Mouse (Mus musculus) liver, embryonic 13.5 days (tissue): ENCODE measurements around the gene Ctsf. TPM values are rescaled to one million over a fixed set of nuclear protein-coding genes. Genes with fewer than 3 reads are reported as not detected.
A peak's percentile ranks its signal among the peaks of the same experiment; 100 is the strongest.
"Not testable (repeated sequence)": the region's sequence is repeated elsewhere in the genome, so short reads cannot be mapped to it uniquely, and the experiment has no call there.

Experiments used
- ATAC-seq: fragments of 200-750 bp; cut with Nextera tagmentation; 2 replicates; pipeline ENCODE4 v1.8.0; 2017; ENCODE audit warnings: low read depth, mild to moderate bottlenecking, moderate number of reproducible peaks, moderate library complexity
- DNase-seq: peaks from one replicate; pipeline ENCODE4 v3.0.0; 2022
- H3K27ac ChIP-seq: fragments of 300-500 bp; sonication (generic); 2 replicates; pipeline ENCODE4 v1.5.1; 2015; ENCODE audit warnings: moderate library complexity, mild to moderate bottlenecking, inconsistent platforms
- H3K27me3 ChIP-seq: fragments of 300-500 bp; sonication (generic); 2 replicates; pipeline ENCODE4 v1.6.1; 2015; ENCODE audit warnings: mild to moderate bottlenecking, inconsistent platforms
- H3K36me3 ChIP-seq: fragments of 300-500 bp; sonication (generic); 2 replicates; pipeline ENCODE4 v1.6.1; 2015; ENCODE audit warnings: mild to moderate bottlenecking, inconsistent platforms
- H3K4me1 ChIP-seq: fragments of 300-500 bp; sonication (generic); replicated peaks from 2 replicates; pipeline ENCODE4 v1.6.1; 2015; ENCODE audit warnings: inconsistent platforms
- H3K4me2 ChIP-seq: fragments of 300-500 bp; sonication (generic); 2 replicates; pipeline ENCODE4 v1.6.1; 2015; ENCODE audit warnings: inconsistent platforms, mild to moderate bottlenecking, moderate library complexity
- H3K4me3 ChIP-seq: fragments of 300-500 bp; sonication (generic); replicated peaks from 2 replicates; pipeline ENCODE4 v1.5.1; 2015; ENCODE audit warnings: mild to moderate bottlenecking, inconsistent platforms
- H3K9ac ChIP-seq: fragments of 300-500 bp; sonication (generic); 2 replicates; pipeline ENCODE4 v1.6.1; 2015; ENCODE audit warnings: mild to moderate bottlenecking, inconsistent platforms
- H3K9me3 ChIP-seq: fragments of 300-500 bp; sonication (generic); replicated peaks from 2 replicates; pipeline ENCODE4 v1.6.1; 2016; ENCODE audit warnings: inconsistent platforms
- WGBS: fragments of 180-500 bp; shearing (Covaris S2); methylation state at CpG from one replicate; pipeline ENCODE4 v1.1.7; 2015; ENCODE audit not compliant: insufficient replicate concordance; 5-methylcytosine and 5-hydroxymethylcytosine counted together
- polyA plus RNA-seq: library from polyadenylated mRNA; unstranded; fragments of >200 nt; fragmentation: Nextera tagmentation; extraction: Ambion mirVana; gene quantifications from 2 replicates; pipeline ENCODE4 v1.2.1, GENCODE M21; 2015

The Ctsf gene
- 23.6 and 25.3 TPM in 2 replicates for polyA plus RNA-seq

- Histone ChIP-seq H3K4me3 (peak within 1 kb of the TSS; percentile 66), H3K9me3 (no peaks in the 10 kb centered on the region), H3K27ac (peak within 1 kb of the TSS; percentile 59), H3K27me3 (peaks cover 69% of the 10 kb centered on the region), H3K9ac (peak within 1 kb of the TSS; percentile 78), H3K4me2 (peak within 1 kb of the TSS; percentile 90), H3K36me3 (no peaks in the 10 kb centered on the region), H3K4me1 (peaks cover 54% of the 10 kb centered on the region)
- ATAC-seq: peak; percentile 9; the same call in 1 of the 2 replicates
- peak; percentile 43 for DNase-seq
- 4% methylated on average over 45 of the region's 45 CpGs for WGBS
Measured at GRCm38 (mm10) chr19:4854552-4855469, at the start of gene Ctsf. Gene Ctsf (plus strand): TSS chr19:4855130.

GRCm38 (mm10) chr19:4810309-4810708 lies 44.6 kb upstream of the Ctsf start:
- Histone ChIP-seq H3K4me2 (peak overlapping the region; percentile 83), H3K27me3 (no peaks in the 10 kb centered on the region), H3K9ac (peak overlapping the region; percentile 88), H3K4me1 (peaks cover 48% of the 10 kb centered on the region), H3K4me3 (peak overlapping the region; percentile 90), H3K27ac (peak overlapping the region; percentile 90), H3K36me3 (peaks cover 17% of the 10 kb centered on the region), H3K9me3 (no peaks in the 10 kb centered on the region; the same call in 1 of the 2 replicates)
- no peak for ATAC-seq
- 0% methylated on average over 14 of the region's 14 CpGs for WGBS
- DNase-seq: no peak

- Histone ChIP-seq H3K27ac (peak overlapping the region; percentile 90), H3K4me2 (peak overlapping the region; percentile 83), H3K36me3 (peaks cover 17% of the 10 kb centered on the region), H3K4me3 (peak overlapping the region; percentile 90), H3K9ac (peak overlapping the region; percentile 88), H3K9me3 (no peaks in the 10 kb centered on the region; the same call in 1 of the 2 replicates), H3K27me3 (no peaks in the 10 kb centered on the region), H3K4me1 (peaks cover 46% of the 10 kb centered on the region)
- ATAC-seq (no peak), DNase-seq (no peak)
- WGBS: 0% methylated on average over 17 of the region's 17 CpGs
Measured at GRCm38 (mm10) chr19:4810746-4811062, 44.2 kb upstream of the Ctsf start.

GRCm38 (mm10) chr19:4811063-4811908 lies 43.6 kb upstream of the Ctsf start, which contains the start of the genes Gm21992 and Rbm14:
Gene Gm21992 (minus strand): TSS chr19:4811612.
Gene Rbm14 (minus strand): TSS chr19:4811634.
- peak; percentile 93 for ATAC-seq

GRCm38 (mm10) chr19:4811909-4812242 lies 43.1 kb upstream of the Ctsf start:
- peak overlapping the region; percentile 91 for H3K27ac ChIP-seq
- no peaks in the 10 kb centered on the region for H3K27me3 ChIP-seq
- H3K9me3 ChIP-seq: no peaks in the 10 kb centered on the region; the same call in 1 of the 2 replicates
- ATAC-seq (no peak; the same call in 1 of the 2 replicates), DNase-seq (no peak)
- peaks cover 9% of the 10 kb centered on the region for H3K36me3 ChIP-seq
- peak overlapping the region; percentile 90 for H3K4me3 ChIP-seq
- H3K4me2 ChIP-seq: peak overlapping the region; percentile 73
- H3K9ac ChIP-seq: peak overlapping the region; percentile 83
- H3K4me1 ChIP-seq: peaks cover 36% of the 10 kb centered on the region
- 3% methylated on average over 12 of the region's 12 CpGs for WGBS

More at GRCm38 (mm10) chr19:4811063-4811908, 43.6 kb upstream of the Ctsf start, which contains the start of the genes Gm21992 and Rbm14:
- H3K27me3 ChIP-seq: no peaks in the 10 kb centered on the region
- WGBS: under 1% methylated on average over 83 of the region's 83 CpGs
- H3K9ac ChIP-seq: peak within 1 kb of the TSS; percentile 88
- DNase-seq: peak; percentile 98
- peak within 1 kb of the TSS; percentile 91 for H3K27ac ChIP-seq
- H3K9me3 ChIP-seq: no peaks in the 10 kb centered on the region; the same call in 1 of the 2 replicates
- peaks cover 40% of the 10 kb centered on the region for H3K4me1 ChIP-seq
- H3K4me3 ChIP-seq: peak within 1 kb of the TSS; percentile 90
- peak within 1 kb of the TSS; percentile 83 for H3K4me2 ChIP-seq
- H3K36me3 ChIP-seq: peaks cover 11% of the 10 kb centered on the region

GRCm38 (mm10) chr19:4812334-4812949 lies 42.5 kb upstream of the Ctsf start:
- DNase-seq: not testable (repeated sequence)

GRCm38 (mm10) chr19:4813015-4813414 lies 41.9 kb upstream of the Ctsf start:
- Histone ChIP-seq H3K4me1 (peaks cover 27% of the 10 kb centered on the region), H3K4me2 (no peak overlapping the region), H3K9ac (no peak overlapping the region), H3K27me3 (no peaks in the 10 kb centered on the region), H3K4me3 (no peak overlapping the region), H3K36me3 (peaks cover under 1% of the 10 kb centered on the region), H3K9me3 (no peaks in the 10 kb centered on the region; the same call in 1 of the 2 replicates), H3K27ac (no peak overlapping the region)
- WGBS: 74% methylated on average over 6 of the region's 6 CpGs
- ATAC-seq (no peak), DNase-seq (peak; percentile 42)

More at GRCm38 (mm10) chr19:4812334-4812949, 42.5 kb upstream of the Ctsf start:
- Histone ChIP-seq H3K27ac (peak overlapping the region; percentile 91), H3K9ac (peak overlapping the region; percentile 83), H3K4me2 (peak overlapping the region; percentile 73), H3K4me1 (peaks cover 30% of the 10 kb centered on the region), H3K4me3 (peak overlapping the region; percentile 90)
- not testable (repeated sequence) for H3K27me3 ChIP-seq, H3K36me3 ChIP-seq, H3K9me3 ChIP-seq, ATAC-seq
- WGBS: 69% methylated on average over 8 of the region's 8 CpGs

- Histone ChIP-seq H3K27me3 (peaks cover 3% of the 10 kb centered on the region; the same call in 1 of the 2 replicates), H3K4me1 (peaks cover 4% of the 10 kb centered on the region), H3K9ac (no peak overlapping the region), H3K4me3 (no peak overlapping the region), H3K36me3 (no peaks in the 10 kb centered on the region), H3K27ac (peak overlapping the region; percentile 55; the same call in 1 of the 2 replicates), H3K9me3 (no peaks in the 10 kb centered on the region; the same call in 1 of the 2 replicates), H3K4me2 (no peak overlapping the region)
- ATAC-seq: 0 out of 2 replicates have a peak, but pooled peaks have one; percentile 12
- no peak for DNase-seq
- 68% methylated on average over 1 of the region's 1 CpGs for WGBS
Measured at GRCm38 (mm10) chr19:4817182-4817835, 37.6 kb upstream of the Ctsf start.

GRCm38 (mm10) chr19:4820678-4821303 lies 34.1 kb upstream of the Ctsf start:
- H3K4me2 ChIP-seq: no peak overlapping the region
- no peak overlapping the region for H3K9ac ChIP-seq
- H3K36me3 ChIP-seq: peaks cover 19% of the 10 kb centered on the region
- no peaks in the 10 kb centered on the region for H3K9me3 ChIP-seq
- ATAC-seq (peak; percentile 34; the same call in 1 of the 2 replicates), DNase-seq (no peak)
- peaks cover 2% of the 10 kb centered on the region; the same call in 1 of the 2 replicates for H3K4me1 ChIP-seq
- H3K27me3 ChIP-seq: peaks cover 3% of the 10 kb centered on the region; the same call in 1 of the 2 replicates
- H3K4me3 ChIP-seq: no peak overlapping the region
- WGBS: 64% methylated on average over 5 of the region's 5 CpGs
- H3K27ac ChIP-seq: no peak overlapping the region
